Mouse (Mus musculus): ENCODE measurements around the gene Txndc11. TPM values are rescaled to one million over a fixed set of nuclear protein-coding genes. Genes with fewer than 3 reads are reported as not detected.

Gene Txndc11
- polyA plus RNA-seq, 1 experiment from 2014 or later: 28.7 TPM

GRCm38 (mm10) chr16:11051134-11051533, 83.3 kb downstream of the Txndc11 start:
- 90% methylated on average over 11 of the region's 11 CpGs for WGBS
- H3K27ac ChIP-seq: no peak overlapping the region
- no peak for DNase-seq (ENCODE audit: low spot score)
- H3K36me3 ChIP-seq: no peaks in the 10 kb centered on the region
- no peaks in the 10 kb centered on the region for H3K9me3 ChIP-seq
- H3K4me3 ChIP-seq: no peak overlapping the region
- 0 out of 2 replicates have a peak, but pooled peaks cover 3% of the 10 kb centered on the region for H3K4me1 ChIP-seq (replicated peaks)
- H3K27me3 ChIP-seq (ENCODE audit: insufficient read depth, poor library complexity, severe bottlenecking): no peaks in the 10 kb centered on the region

- no peak overlapping the region for H3K4me3 ChIP-seq
- DNase-seq (ENCODE audit: low spot score): no peak
- H3K4me1 ChIP-seq (replicated peaks): 0 out of 2 replicates have a peak, but pooled peaks cover 3% of the 10 kb centered on the region
- no peaks in the 10 kb centered on the region for H3K36me3 ChIP-seq
- WGBS: 83% methylated on average over 2 of the region's 2 CpGs
- no peak overlapping the region for H3K27ac ChIP-seq
- no peaks in the 10 kb centered on the region for H3K9me3 ChIP-seq
- H3K27me3 ChIP-seq (ENCODE audit: insufficient read depth, poor library complexity, severe bottlenecking): no peaks in the 10 kb centered on the region
Measured at GRCm38 (mm10) chr16:11050226-11050625, 84.2 kb downstream of the Txndc11 start.

- H3K9me3 ChIP-seq: no peaks in the 10 kb centered on the region
- H3K4me3 ChIP-seq: no peak overlapping the region
- 88% methylated on average over 7 of the region's 7 CpGs for WGBS
- no peak overlapping the region for H3K27ac ChIP-seq
- no peaks in the 10 kb centered on the region for H3K27me3 ChIP-seq (ENCODE audit: insufficient read depth, poor library complexity, severe bottlenecking)
- H3K36me3 ChIP-seq: no peaks in the 10 kb centered on the region
- DNase-seq (ENCODE audit: low spot score): no peak
- 0 out of 2 replicates have a peak, but pooled peaks cover 3% of the 10 kb centered on the region for H3K4me1 ChIP-seq (replicated peaks)
Measured at GRCm38 (mm10) chr16:11047130-11047529, 87.3 kb downstream of the Txndc11 start.

GRCm38 (mm10) chr16:11046437-11046836, 88.0 kb downstream of the Txndc11 start:
- 0 out of 2 replicates have a peak, but pooled peaks cover 3% of the 10 kb centered on the region for H3K4me1 ChIP-seq (replicated peaks)
- WGBS: 85% methylated on average over 7 of the region's 7 CpGs
- H3K27ac ChIP-seq: no peak overlapping the region

GRCm38 (mm10) chr16:11043239-11043638, 91.2 kb downstream of the Txndc11 start:
- Histone ChIP-seq H3K27ac (no peak overlapping the region), H3K27me3 (ENCODE audit: insufficient read depth, poor library complexity, severe bottlenecking) (no peaks in the 10 kb centered on the region), H3K9me3 (no peaks in the 10 kb centered on the region), H3K4me3 (no peak overlapping the region), H3K4me1 (replicated peaks) (0 out of 2 replicates have a peak, but pooled peaks cover 3% of the 10 kb centered on the region), H3K36me3 (no peaks in the 10 kb centered on the region)
- WGBS: 89% methylated on average over 5 of the region's 5 CpGs
- DNase-seq (ENCODE audit: low spot score): no peak

More at GRCm38 (mm10) chr16:11046437-11046836, 88.0 kb downstream of the Txndc11 start:
- Histone ChIP-seq H3K9me3 (no peaks in the 10 kb centered on the region), H3K4me3 (no peak overlapping the region), H3K27me3 (ENCODE audit: insufficient read depth, poor library complexity, severe bottlenecking) (no peaks in the 10 kb centered on the region), H3K36me3 (no peaks in the 10 kb centered on the region)
- DNase-seq (ENCODE audit: low spot score): no peak

- Histone ChIP-seq H3K4me1 (replicated peaks) (peaks cover 8% of the 10 kb centered on the region; the same call in 1 of the 2 replicates), H3K4me3 (no peak overlapping the region), H3K27ac (no peak overlapping the region), H3K9me3 (no peaks in the 10 kb centered on the region), H3K36me3 (no peaks in the 10 kb centered on the region), H3K27me3 (ENCODE audit: insufficient read depth, poor library complexity, severe bottlenecking) (no peaks in the 10 kb centered on the region)
- 76% methylated on average over 2 of the region's 2 CpGs for WGBS
- no peak for DNase-seq (ENCODE audit: low spot score)
Measured at GRCm38 (mm10) chr16:11040603-11041002, 93.8 kb downstream of the Txndc11 start.

- no peaks in the 10 kb centered on the region for H3K36me3 ChIP-seq
- H3K9me3 ChIP-seq: no peaks in the 10 kb centered on the region
- H3K27ac ChIP-seq: 0 out of 2 replicates have a peak overlapping the region, but pooled peaks have one; percentile 26
- 29% methylated on average over 15 of the region's 15 CpGs for WGBS
- peak; percentile 85 for DNase-seq (ENCODE audit: low spot score)
- no peak overlapping the region for H3K4me3 ChIP-seq
- H3K27me3 ChIP-seq (ENCODE audit: insufficient read depth, poor library complexity, severe bottlenecking): no peaks in the 10 kb centered on the region
- H3K4me1 ChIP-seq (replicated peaks): peaks cover 8% of the 10 kb centered on the region; the same call in 1 of the 2 replicates
Measured at GRCm38 (mm10) chr16:11035790-11036431, 98.5 kb downstream of the Txndc11 start.

GRCm38 (mm10) chr16:11035273-11035672, 99.2 kb downstream of the Txndc11 start:
- DNase-seq (ENCODE audit: low spot score): no peak
- H3K4me1 ChIP-seq (replicated peaks): peaks cover 8% of the 10 kb centered on the region; the same call in 1 of the 2 replicates
- WGBS: 85% methylated on average over 9 of the region's 9 CpGs
- H3K27me3 ChIP-seq (ENCODE audit: insufficient read depth, poor library complexity, severe bottlenecking): no peaks in the 10 kb centered on the region
- no peak overlapping the region for H3K4me3 ChIP-seq
- H3K9me3 ChIP-seq: no peaks in the 10 kb centered on the region
- no peak overlapping the region for H3K27ac ChIP-seq
- no peaks in the 10 kb centered on the region for H3K36me3 ChIP-seq

GRCm38 (mm10) chr16:11034193-11034803, 100.2 kb downstream of the Txndc11 start:
- 2% methylated on average over 4 of the region's 4 CpGs for WGBS
- Histone ChIP-seq H3K27ac (peak overlapping the region; percentile 24; the same call in 1 of the 2 replicates), H3K36me3 (no peaks in the 10 kb centered on the region), H3K27me3 (ENCODE audit: insufficient read depth, poor library complexity, severe bottlenecking) (no peaks in the 10 kb centered on the region), H3K4me1 (replicated peaks) (peaks cover 8% of the 10 kb centered on the region; the same call in 1 of the 2 replicates), H3K4me3 (no peak overlapping the region), H3K9me3 (no peaks in the 10 kb centered on the region)
- DNase-seq (ENCODE audit: low spot score): peak; percentile 85

- H3K9me3 ChIP-seq: no peaks in the 10 kb centered on the region
- peaks cover 6% of the 10 kb centered on the region; the same call in 1 of the 2 replicates for H3K4me1 ChIP-seq (replicated peaks)
- H3K27me3 ChIP-seq (ENCODE audit: insufficient read depth, poor library complexity, severe bottlenecking): no peaks in the 10 kb centered on the region
- H3K36me3 ChIP-seq: no peaks in the 10 kb centered on the region
- no peak overlapping the region for H3K4me3 ChIP-seq
- DNase-seq (ENCODE audit: low spot score): no peak
- no peak overlapping the region for H3K27ac ChIP-seq
- 70% methylated on average over 3 of the region's 3 CpGs for WGBS
Measured at GRCm38 (mm10) chr16:11031320-11031719, 103.1 kb downstream of the Txndc11 start.

- Histone ChIP-seq H3K4me1 (replicated peaks) (peaks cover 1% of the 10 kb centered on the region; the same call in 1 of the 2 replicates), H3K9me3 (no peaks in the 10 kb centered on the region), H3K27me3 (ENCODE audit: insufficient read depth, poor library complexity, severe bottlenecking) (no peaks in the 10 kb centered on the region), H3K27ac (no peak overlapping the region), H3K4me3 (no peak overlapping the region), H3K36me3 (no peaks in the 10 kb centered on the region)
- WGBS: 85% methylated on average over 4 of the region's 4 CpGs
- DNase-seq (ENCODE audit: low spot score): no peak
Measured at GRCm38 (mm10) chr16:11030844-11031243, 103.6 kb downstream of the Txndc11 start.

- WGBS: 87% methylated on average over 7 of the region's 7 CpGs
- Histone ChIP-seq H3K4me1 (replicated peaks) (0 out of 2 replicates have a peak, but pooled peaks cover 3% of the 10 kb centered on the region), H3K27me3 (ENCODE audit: insufficient read depth, poor library complexity, severe bottlenecking) (no peaks in the 10 kb centered on the region), H3K36me3 (no peaks in the 10 kb centered on the region), H3K27ac (no peak overlapping the region), H3K9me3 (no peaks in the 10 kb centered on the region), H3K4me3 (no peak overlapping the region)
- no peak for DNase-seq (ENCODE audit: low spot score)
Measured at GRCm38 (mm10) chr16:11028206-11028605, 106.2 kb downstream of the Txndc11 start.

Measured in hindbrain, embryonic 10.5 days (tissue).